Mouse (Mus musculus): Measurements from ENCODE around the gene Arl10.

DNA sequence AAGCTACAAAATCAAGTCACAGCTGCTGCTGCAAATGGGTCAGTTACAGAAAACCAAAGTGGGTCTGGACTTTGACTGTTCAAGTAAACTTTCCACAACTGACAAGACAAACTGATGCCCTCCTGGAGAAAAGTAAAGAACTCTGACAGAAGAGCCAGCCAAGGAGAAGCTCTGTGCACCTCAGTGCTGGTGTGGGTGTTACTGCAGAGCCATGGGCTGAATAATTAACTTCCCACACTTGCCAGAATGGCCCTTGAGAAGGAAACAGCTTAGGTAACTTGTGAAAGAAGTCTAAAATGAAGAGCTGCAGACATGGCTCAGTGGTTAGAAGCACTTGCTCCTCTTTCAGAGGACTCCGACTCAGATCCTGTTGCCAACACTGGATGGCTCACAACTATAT is 17.2 kb upstream of the Arl10 start:
- TF ChIP-seq CTCF (IDR thresholded peaks at IDR 0.05): no peak
- TF ChIP-seq EP300 (IDR thresholded peaks at IDR 0.05; ENCODE audit: insufficient read depth, low read depth, low read length): no peak

Data from heart, adult 2 months (tissue).